Mouse (Mus musculus): ENCODE measurements around the gene Npc1l1. TPM values are rescaled to one million over a fixed set of nuclear protein-coding genes. Genes with fewer than 3 reads are reported as not detected.
A peak's percentile ranks its signal among the peaks of the same experiment; 100 is the strongest.

The Npc1l1 gene
- polyA plus RNA-seq, 1 experiment, result not detected

DNA sequence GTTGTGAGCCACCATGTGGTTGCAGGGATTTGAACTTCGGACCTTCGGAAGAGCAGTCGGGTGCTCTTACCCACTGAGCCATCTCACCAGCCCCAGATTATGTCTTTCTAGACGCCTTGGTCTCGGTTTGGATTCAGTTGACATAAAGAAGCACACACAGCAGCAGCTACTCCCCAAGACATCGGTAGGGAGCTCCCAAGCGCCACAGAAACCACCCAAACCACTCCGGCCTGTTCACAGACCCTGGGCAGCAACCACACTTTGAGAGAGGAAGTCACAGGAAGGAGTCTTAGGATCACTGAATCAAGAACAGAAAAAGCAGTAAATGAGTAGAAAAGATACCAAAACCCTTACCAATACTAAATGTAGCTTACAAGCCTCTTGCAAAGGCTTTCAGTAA lies 33.2 kb downstream of the Npc1l1 start:
- no peak for TF ChIP-seq POLR2A (IDR thresholded peaks at IDR 0.05; ENCODE audit: insufficient read depth, low read depth, low read length)
- no peak for TF ChIP-seq CTCF (IDR thresholded peaks at IDR 0.05; ENCODE audit: insufficient read depth, low read depth, low read length)
- 85% methylated on average over 8 of the region's 8 CpGs for WGBS
- no peak overlapping the region for H3K4me3 ChIP-seq (ENCODE audit: insufficient read depth, low read depth, low read length)
- H3K27ac ChIP-seq (ENCODE audit: insufficient read depth, low read depth, low read length), result no peak overlapping the region
- H3K4me1 ChIP-seq (ENCODE audit: control insufficient read depth, insufficient read depth, low read length), result peaks cover 4% of the 10 kb centered on the region

DNA sequence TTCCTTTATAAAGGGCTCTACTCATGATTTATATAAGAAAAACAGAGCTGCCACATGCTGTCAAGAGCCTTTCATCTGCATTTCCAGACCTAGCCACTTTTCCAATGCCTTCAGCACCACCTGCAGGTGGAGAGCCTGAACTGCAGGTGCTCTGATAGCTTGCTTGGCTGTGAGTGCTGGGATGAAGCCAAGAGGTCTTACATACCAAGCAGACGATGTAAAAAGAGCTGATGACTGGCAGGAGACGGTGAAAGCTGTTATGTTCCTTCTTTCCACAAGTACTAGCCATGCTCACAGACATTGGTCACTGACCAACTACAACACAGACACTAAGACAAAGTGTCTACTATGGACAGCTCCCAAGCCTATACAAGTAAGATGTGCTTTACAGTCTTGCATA lies 42.1 kb downstream of the Npc1l1 start:
- no peak overlapping the region for H3K4me3 ChIP-seq (ENCODE audit: insufficient read depth, low read depth, low read length)
- no peak overlapping the region for H3K27ac ChIP-seq (ENCODE audit: insufficient read depth, low read depth, low read length)
- peaks cover 6% of the 10 kb centered on the region for H3K4me1 ChIP-seq (ENCODE audit: control insufficient read depth, insufficient read depth, low read length)
- WGBS, result 1% methylated on average over 2 of the region's 2 CpGs
- TF ChIP-seq POLR2A (IDR thresholded peaks at IDR 0.05; ENCODE audit: insufficient read depth, low read depth, low read length), result no peak
- peak; percentile 78 for TF ChIP-seq CTCF (IDR thresholded peaks at IDR 0.05; ENCODE audit: insufficient read depth, low read depth, low read length)

DNA sequence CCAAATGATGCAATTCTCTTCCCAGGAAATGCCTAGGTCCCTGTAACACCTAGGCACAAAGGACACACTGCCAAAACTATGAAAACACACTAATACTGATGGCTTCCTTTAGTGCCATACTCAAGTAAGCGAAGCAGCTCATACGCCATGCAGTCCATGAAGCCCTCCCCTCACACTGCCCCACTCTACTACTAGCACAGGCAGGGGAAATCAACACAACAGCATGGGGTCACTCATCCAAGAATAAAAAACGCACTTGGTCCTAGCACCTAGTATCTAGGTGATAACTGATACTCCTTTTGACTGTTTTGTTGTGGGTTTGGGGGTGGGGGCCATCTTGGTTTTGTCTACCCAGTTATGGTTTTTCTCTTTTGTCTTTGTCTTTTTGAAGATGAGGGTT lies 42.5 kb downstream of the Npc1l1 start:
- H3K4me3 ChIP-seq (ENCODE audit: insufficient read depth, low read depth, low read length), result no peak overlapping the region
- no peak overlapping the region for H3K27ac ChIP-seq (ENCODE audit: insufficient read depth, low read depth, low read length)
- TF ChIP-seq CTCF (IDR thresholded peaks at IDR 0.05; ENCODE audit: insufficient read depth, low read depth, low read length) (no peak), POLR2A (IDR thresholded peaks at IDR 0.05; ENCODE audit: insufficient read depth, low read depth, low read length) (no peak)
- peaks cover 8% of the 10 kb centered on the region for H3K4me1 ChIP-seq (ENCODE audit: control insufficient read depth, insufficient read depth, low read length)
- WGBS, result 75% methylated on average over 3 of the region's 3 CpGs

- WGBS, result 37% methylated on average over 11 of the region's 11 CpGs
- no peak overlapping the region for H3K4me3 ChIP-seq (ENCODE audit: insufficient read depth, low read depth, low read length)
- peak overlapping the region; percentile 23 for H3K27ac ChIP-seq (ENCODE audit: insufficient read depth, low read depth, low read length)
- peaks cover 19% of the 10 kb centered on the region for H3K4me1 ChIP-seq (ENCODE audit: control insufficient read depth, insufficient read depth, low read length)
- TF ChIP-seq POLR2A (IDR thresholded peaks at IDR 0.05; ENCODE audit: insufficient read depth, low read depth, low read length), result no peak
- no peak for TF ChIP-seq CTCF (IDR thresholded peaks at IDR 0.05; ENCODE audit: insufficient read depth, low read depth, low read length)
These were observed 45.6 kb downstream of the Npc1l1 start for GRCm38 (mm10) chr11:6184202-6184935.

- H3K4me1 ChIP-seq (ENCODE audit: control insufficient read depth, insufficient read depth, low read length), result peaks cover 26% of the 10 kb centered on the region
- TF ChIP-seq CTCF (IDR thresholded peaks at IDR 0.05; ENCODE audit: insufficient read depth, low read depth, low read length), result no peak
- no peak for TF ChIP-seq POLR2A (IDR thresholded peaks at IDR 0.05; ENCODE audit: insufficient read depth, low read depth, low read length)
- H3K27ac ChIP-seq (ENCODE audit: insufficient read depth, low read depth, low read length), result no peak overlapping the region
- WGBS, result 79% methylated on average over 2 of the region's 2 CpGs
- H3K4me3 ChIP-seq (ENCODE audit: insufficient read depth, low read depth, low read length), result no peak overlapping the region
These were observed 46.7 kb downstream of the Npc1l1 start for GRCm38 (mm10) chr11:6183246-6183645.

DNA sequence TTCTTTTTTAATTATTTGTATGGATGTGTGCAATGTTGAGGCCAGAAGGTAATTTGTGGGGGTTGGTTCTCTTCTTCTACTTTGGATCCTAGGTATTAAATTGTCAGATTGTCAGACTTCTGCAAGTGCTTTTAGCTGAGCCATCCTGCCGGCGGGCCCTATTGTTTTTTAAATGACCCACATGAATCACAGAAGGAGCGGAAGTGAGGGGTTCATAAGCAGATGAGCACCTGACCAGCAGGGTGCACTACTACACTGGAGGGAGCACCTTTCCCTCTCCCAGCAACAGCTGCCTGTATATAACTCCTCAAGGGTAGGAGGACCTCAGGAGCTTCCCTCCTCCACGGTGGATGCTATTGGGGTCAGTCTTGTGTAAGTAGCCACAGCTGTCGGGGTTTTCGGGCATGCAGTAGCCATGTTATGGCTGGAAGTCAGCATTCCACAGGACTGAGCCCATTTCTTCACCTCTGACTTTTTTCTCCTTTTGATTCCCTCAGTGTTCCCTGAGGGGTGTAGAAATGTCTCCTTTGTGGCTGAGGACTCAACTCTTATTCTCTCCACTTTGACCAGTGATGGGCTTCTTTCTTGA lies 49.0 kb downstream of the Npc1l1 start:
- Histone ChIP-seq H3K4me1 (ENCODE audit: control insufficient read depth, insufficient read depth, low read length) (peaks cover 29% of the 10 kb centered on the region), H3K27ac (ENCODE audit: insufficient read depth, low read depth, low read length) (no peak overlapping the region), H3K4me3 (ENCODE audit: insufficient read depth, low read depth, low read length) (no peak overlapping the region)
- 56% methylated on average over 6 of the region's 6 CpGs for WGBS
- TF ChIP-seq POLR2A (IDR thresholded peaks at IDR 0.05; ENCODE audit: insufficient read depth, low read depth, low read length), result no peak
- no peak for TF ChIP-seq CTCF (IDR thresholded peaks at IDR 0.05; ENCODE audit: insufficient read depth, low read depth, low read length)

- H3K27ac ChIP-seq (ENCODE audit: insufficient read depth, low read depth, low read length), result peak overlapping the region; percentile 93
- H3K4me3 ChIP-seq (ENCODE audit: insufficient read depth, low read depth, low read length), result no peak overlapping the region
- 9% methylated on average over 8 of the region's 8 CpGs for WGBS
- peaks cover 28% of the 10 kb centered on the region for H3K4me1 ChIP-seq (ENCODE audit: control insufficient read depth, insufficient read depth, low read length)
- TF ChIP-seq CTCF (IDR thresholded peaks at IDR 0.05; ENCODE audit: insufficient read depth, low read depth, low read length) (no peak), POLR2A (IDR thresholded peaks at IDR 0.05; ENCODE audit: insufficient read depth, low read depth, low read length) (0 out of 2 replicates have a peak, but pooled peaks have one; percentile 16)
These were observed 50.7 kb downstream of the Npc1l1 start for GRCm38 (mm10) chr11:6179194-6179593.

DNA sequence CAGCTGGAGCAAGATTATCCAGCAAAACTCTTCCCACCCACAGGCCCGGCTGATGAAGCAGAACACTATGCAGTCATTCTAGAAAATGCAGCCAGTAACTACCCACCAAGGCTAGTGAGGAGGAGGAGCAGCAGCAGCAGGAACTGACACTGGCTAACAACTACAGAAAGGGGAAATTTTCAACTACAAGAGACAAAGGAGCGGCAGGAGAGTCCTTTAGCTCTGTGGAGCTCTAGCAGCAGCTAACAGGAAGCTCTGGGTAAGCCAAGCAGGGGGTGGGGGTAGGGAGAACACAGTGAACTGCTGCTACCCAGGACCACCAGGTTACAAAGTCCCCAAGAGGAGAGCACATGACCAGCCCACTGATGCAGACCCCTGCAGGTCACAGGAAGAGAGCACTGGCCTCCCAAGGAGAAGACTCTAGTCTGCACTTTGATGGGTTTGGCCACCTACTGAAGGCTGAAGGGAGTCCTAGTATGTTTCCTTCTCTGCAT lies 51.2 kb downstream of the Npc1l1 start:
- peak overlapping the region; percentile 93 for H3K27ac ChIP-seq (ENCODE audit: insufficient read depth, low read depth, low read length)
- no peak overlapping the region for H3K4me3 ChIP-seq (ENCODE audit: insufficient read depth, low read depth, low read length)
- no peak for TF ChIP-seq POLR2A (IDR thresholded peaks at IDR 0.05; ENCODE audit: insufficient read depth, low read depth, low read length)
- TF ChIP-seq CTCF (IDR thresholded peaks at IDR 0.05; ENCODE audit: insufficient read depth, low read depth, low read length), result no peak
- WGBS, result 10% methylated on average over 2 of the region's 2 CpGs
- peaks cover 30% of the 10 kb centered on the region for H3K4me1 ChIP-seq (ENCODE audit: control insufficient read depth, insufficient read depth, low read length)

DNA sequence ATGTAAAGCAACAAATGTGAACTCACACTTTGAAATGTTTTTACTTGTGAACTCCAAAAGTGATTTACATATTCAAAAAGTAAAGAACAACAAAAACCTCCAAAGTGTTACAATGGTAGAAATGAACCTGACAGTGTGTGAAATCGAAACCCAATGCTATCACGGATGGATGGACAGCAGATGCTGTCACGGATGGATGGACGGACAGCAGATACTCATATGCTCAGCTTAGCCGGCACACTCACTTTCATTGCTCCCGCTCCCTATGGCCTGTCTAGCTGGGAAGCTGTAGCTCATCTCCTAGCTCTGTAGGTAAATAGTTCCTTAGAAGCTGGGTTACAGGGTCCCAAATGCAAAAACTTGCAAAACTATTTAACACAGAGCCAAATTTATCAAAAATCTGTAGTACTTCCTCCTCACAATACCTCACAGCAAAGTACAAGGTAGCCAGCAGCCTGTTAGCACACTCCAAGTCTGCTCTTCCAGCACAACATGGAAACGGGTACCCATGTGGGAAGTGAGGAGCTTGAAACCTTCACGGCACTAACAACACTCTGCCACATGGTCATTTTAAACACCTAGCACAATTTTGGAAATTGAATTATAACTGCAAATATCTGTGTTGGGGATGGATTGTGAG lies 52.0 kb downstream of the Npc1l1 start:
- 65% methylated on average over 8 of the region's 8 CpGs for WGBS
- Histone ChIP-seq H3K4me1 (ENCODE audit: control insufficient read depth, insufficient read depth, low read length) (peaks cover 30% of the 10 kb centered on the region), H3K4me3 (ENCODE audit: insufficient read depth, low read depth, low read length) (no peak overlapping the region), H3K27ac (ENCODE audit: insufficient read depth, low read depth, low read length) (peak overlapping the region; percentile 93)
- TF ChIP-seq POLR2A (IDR thresholded peaks at IDR 0.05; ENCODE audit: insufficient read depth, low read depth, low read length) (no peak), CTCF (IDR thresholded peaks at IDR 0.05; ENCODE audit: insufficient read depth, low read depth, low read length) (no peak)

Data from olfactory bulb, adult 2 months (tissue).